Mouse (Mus musculus) ES-E14 (cell line): ENCODE results near the gene Drosha.

Source experiments
- CHD2 ChIP-seq: IDR thresholded peaks from 2 replicates; pipeline ENCODE4 v1.6.1; 2014; ENCODE audit warnings: mild to moderate bottlenecking, low read depth, low read length, inconsistent platforms
- HCFC1 ChIP-seq: IDR thresholded peaks from 2 replicates; pipeline ENCODE4 v1.6.1; 2012; ENCODE audit warnings: low read length, inconsistent platforms, borderline replicate concordance; ENCODE audit not compliant: insufficient read depth
- MAFK ChIP-seq: IDR thresholded peaks from 2 replicates; pipeline ENCODE4 v1.6.1; 2014; ENCODE audit warnings: mild to moderate bottlenecking, low read depth, low read length, inconsistent platforms; ENCODE audit not compliant: insufficient read depth
- ZC3H11A ChIP-seq: IDR thresholded peaks from 2 replicates; pipeline ENCODE4 v1.6.1; 2012; ENCODE audit warnings: low read depth, mild to moderate bottlenecking, inconsistent platforms, low read length, borderline replicate concordance

- TF ChIP-seq ZC3H11A, result no peak
- TF ChIP-seq HCFC1, result no peak
- TF ChIP-seq CHD2, result no peak
- no peak for TF ChIP-seq MAFK
Measured at GRCm38 (mm10) chr15:12877934-12878333, 53.3 kb downstream of the Drosha start.
